Mouse (Mus musculus) lung, adult 2 months (tissue): ENCODE measurements around the gene Ccnjl. TPM values are rescaled to one million over a fixed set of nuclear protein-coding genes. Genes with fewer than 3 reads are reported as not detected.
A peak's percentile ranks its signal among the peaks of the same experiment; 100 is the strongest.

ENCODE experiments used
- DNase-seq: peaks from one replicate; pipeline ENCODE4 v3.0.0; 2022
- H3K4me1 ChIP-seq: fragments of 200-500 bp; 2 replicates; pipeline ENCODE4 v1.6.1; 2011; ENCODE audit warnings: low read length; ENCODE audit not compliant: control insufficient read depth, insufficient read depth
- H3K4me3 ChIP-seq: fragments of 200-500 bp; replicated peaks from 2 replicates; pipeline ENCODE3; 2011; ENCODE audit warnings: low read depth, mild to moderate bottlenecking, control low read depth, low read length; ENCODE audit errors: extremely low read depth
- CTCF ChIP-seq: fragments of 200-500 bp; IDR thresholded peaks from 2 replicates; pipeline ENCODE4 v1.5.1; 2011; ENCODE audit warnings: mild to moderate bottlenecking, low read length, control low read depth; ENCODE audit not compliant: insufficient read depth
- POLR2A ChIP-seq: fragments of 200-500 bp; IDR thresholded peaks from 2 replicates; pipeline ENCODE4 v1.6.1; 2011; ENCODE audit warnings: low read depth, mild to moderate bottlenecking, control low read depth, low read length, borderline replicate concordance; ENCODE audit errors: extremely low read depth
- WGBS: fragments of 180-500 bp; shearing (Covaris S2); methylation state at CpG from one replicate; pipeline ENCODE4 v1.1.7; 2018; 5-methylcytosine and 5-hydroxymethylcytosine counted together
- polyA plus RNA-seq: library from polyadenylated mRNA; depleted of rRNA; stranded (reverse); fragments of >200 nt; gene quantifications from 2 replicates; pipeline ENCODE4 v1.2.3, GENCODE M21; 2012

The Ccnjl gene
- polyA plus RNA-seq, 1 experiment: 3.7 TPM

- WGBS: 91% methylated on average over 22 of the region's 22 CpGs
- DNase-seq: no peak
- no peaks in the 10 kb centered on the region for H3K4me1 ChIP-seq
- no peak for TF ChIP-seq CTCF
- TF ChIP-seq POLR2A: no peak
- no peak overlapping the region for H3K4me3 ChIP-seq
Measured at GRCm38 (mm10) chr11:43585211-43586005, 56.8 kb downstream of the Ccnjl start.

- TF ChIP-seq CTCF (peak; percentile 58), POLR2A (no peak)
- no peaks in the 10 kb centered on the region for H3K4me1 ChIP-seq
- WGBS: 60% methylated on average over 7 of the region's 7 CpGs
- H3K4me3 ChIP-seq: no peak within 1 kb of the TSS
- DNase-seq: peak; percentile 70
Measured at GRCm38 (mm10) chr11:43586324-43587090, 57.9 kb downstream of the Ccnjl start, which contains the start of gene 4933415A04Rik. Gene 4933415A04Rik, plus strand, starts transcription at chr11:43587040.

GRCm38 (mm10) chr11:43589530-43590072 is 61.0 kb downstream of the Ccnjl start:
- TF ChIP-seq POLR2A (no peak), CTCF (no peak)
- no peak for DNase-seq
- Histone ChIP-seq H3K4me3 (no peak overlapping the region), H3K4me1 (no peaks in the 10 kb centered on the region)
- WGBS: 64% methylated on average over 6 of the region's 6 CpGs

GRCm38 (mm10) chr11:43601440-43601839 is 72.9 kb downstream of the Ccnjl start, which contains the start of gene Fabp6:
Gene Fabp6, minus strand, starts transcription at chr11:43601540.
- Histone ChIP-seq H3K4me3 (no peak within 1 kb of the TSS), H3K4me1 (no peaks in the 10 kb centered on the region)
- TF ChIP-seq CTCF (no peak), POLR2A (no peak)
- no peak for DNase-seq
- 87% methylated on average over 5 of the region's 5 CpGs for WGBS

GRCm38 (mm10) chr11:43604207-43604606 is 75.6 kb downstream of the Ccnjl start:
- 89% methylated on average over 2 of the region's 2 CpGs for WGBS
- DNase-seq: no peak
- H3K4me3 ChIP-seq: no peak overlapping the region
- no peak for TF ChIP-seq CTCF
- no peak for TF ChIP-seq POLR2A
- no peaks in the 10 kb centered on the region for H3K4me1 ChIP-seq

- TF ChIP-seq CTCF (no peak), POLR2A (no peak)
- 70% methylated on average over 6 of the region's 6 CpGs for WGBS
- no peak for DNase-seq
- Histone ChIP-seq H3K4me1 (no peaks in the 10 kb centered on the region), H3K4me3 (no peak overlapping the region)
Measured at GRCm38 (mm10) chr11:43604891-43605290, 76.3 kb downstream of the Ccnjl start.

- no peak for DNase-seq
- 78% methylated on average over 6 of the region's 6 CpGs for WGBS
- H3K4me1 ChIP-seq: no peaks in the 10 kb centered on the region
- TF ChIP-seq CTCF: no peak
- TF ChIP-seq POLR2A: no peak
- no peak overlapping the region for H3K4me3 ChIP-seq
Measured at GRCm38 (mm10) chr11:43605859-43606258, 77.3 kb downstream of the Ccnjl start.

GRCm38 (mm10) chr11:43608440-43608839 is 79.9 kb downstream of the Ccnjl start:
- H3K4me3 ChIP-seq: no peak overlapping the region
- TF ChIP-seq CTCF (no peak), POLR2A (no peak)
- H3K4me1 ChIP-seq: no peaks in the 10 kb centered on the region
- DNase-seq: no peak
- WGBS: 81% methylated on average over 3 of the region's 3 CpGs

GRCm38 (mm10) chr11:43610006-43610661 is 81.5 kb downstream of the Ccnjl start:
- 49% methylated on average over 10 of the region's 10 CpGs for WGBS
- no peak for TF ChIP-seq CTCF
- no peak for TF ChIP-seq POLR2A
- Histone ChIP-seq H3K4me1 (no peaks in the 10 kb centered on the region), H3K4me3 (no peak overlapping the region)
- DNase-seq: no peak
